Mouse (Mus musculus): ENCODE measurements around the gene Adipor2. TPM values are rescaled to one million over a fixed set of nuclear protein-coding genes. Genes with fewer than 3 reads are reported as not detected.

Gene Adipor2
- polyA plus RNA-seq, 1 experiment from 2014 or later: 50.0 TPM

DNA sequence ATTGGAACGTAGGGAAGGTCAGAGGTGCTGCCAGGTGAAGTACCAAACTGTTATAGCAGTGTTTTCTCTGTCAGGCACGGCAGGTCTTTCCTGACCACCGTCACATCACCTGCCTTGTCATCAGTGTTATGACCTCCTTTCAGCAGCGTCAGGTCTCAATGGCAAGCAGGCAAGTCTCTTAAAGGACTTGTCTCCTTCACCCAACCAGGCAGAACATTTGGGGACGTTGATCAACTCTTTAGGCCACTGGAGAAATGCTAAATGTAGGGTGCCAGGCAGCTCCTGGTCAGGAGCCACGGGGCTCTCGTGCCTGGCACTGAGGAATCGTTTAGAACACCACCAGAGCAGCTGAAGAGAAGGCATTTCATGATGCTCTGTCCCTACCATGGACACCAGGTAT lies 65.8 kb downstream of the Adipor2 start:
- ATAC-seq (no peak), DNase-seq (ENCODE audit: low read depth, low spot score) (no peak)
- no peaks in the 10 kb centered on the region for H3K27me3 ChIP-seq
- no peak for TF ChIP-seq CTCF (IDR thresholded peaks at IDR 0.05)
- in situ Hi-C loops (cut with MboI; ENCODE audit: low pct_unique_long_range_greater_than_20kb): loop anchor here (5.0 kb wide), 1 partner anchor 224 kb away; no protein-coding TSS in a partner anchor
- CTCF ChIA-PET: interaction anchor here (1.3 kb wide), 2 partner anchors 13 to 132 kb away, joined by 3 to 4 read pairs; no protein-coding TSS in a partner anchor
- POLR2A ChIA-PET: no interaction called here

DNA sequence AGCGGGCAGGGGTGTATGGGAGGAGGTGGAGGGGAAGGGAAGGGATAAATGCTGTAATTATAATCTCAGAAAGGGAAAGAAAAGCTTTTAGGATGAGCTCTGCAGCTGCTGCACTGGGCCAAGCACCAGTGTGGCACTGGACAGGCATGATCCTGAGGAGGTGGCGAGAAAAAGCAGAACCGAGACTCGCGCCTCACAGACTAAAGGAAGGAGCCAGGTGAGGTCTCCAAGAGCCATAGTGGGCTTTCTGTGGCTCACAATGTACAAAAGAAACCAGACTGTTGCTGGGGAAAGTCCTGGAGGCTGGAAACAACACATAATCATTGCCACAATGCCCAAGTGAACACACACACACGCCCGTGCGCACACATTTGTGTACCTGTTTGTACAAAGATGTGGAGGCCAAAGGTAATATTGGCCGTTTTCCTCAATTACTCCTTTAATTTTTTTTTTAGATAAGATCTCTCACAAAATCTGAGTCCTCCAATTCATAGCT lies 66.8 kb downstream of the Adipor2 start:
- no peak for DNase-seq (ENCODE audit: low read depth, low spot score)
- H3K27me3 ChIP-seq: no peaks in the 10 kb centered on the region
- TF ChIP-seq CTCF (IDR thresholded peaks at IDR 0.05): no peak
- in situ Hi-C loops (cut with MboI; ENCODE audit: low pct_unique_long_range_greater_than_20kb): loop anchor here (5.0 kb wide), 1 partner anchor 223 kb away; no protein-coding TSS in a partner anchor
- ATAC-seq: no peak
- POLR2A ChIA-PET: interaction anchor here (1.3 kb wide), 1 partner anchor 130 kb away, joined by 3 read pairs; no protein-coding TSS in a partner anchor
- CTCF ChIA-PET: interaction anchor here (0.9 to 1.3 kb wide), 2 partner anchors 14 to 80 kb away, joined by 3 to 4 read pairs; no protein-coding TSS in a partner anchor

- ChIA-PET CTCF (interaction anchor here (0.6 to 2.8 kb wide), 22 partner anchors 8 to 144 kb away, joined by 3 to 40 read pairs (median 3); partner anchors contain the start of gene Lrtm2), POLR2A (no interaction called here)
- DNase-seq (ENCODE audit: low read depth, low spot score) (peak; percentile 25), ATAC-seq (peak; percentile 23)
- in situ Hi-C loops (cut with MboI; ENCODE audit: low pct_unique_long_range_greater_than_20kb): loop anchor here (5.0 kb wide), 2 partner anchors 79 to 126 kb away; no protein-coding TSS in a partner anchor
- no peak for TF ChIP-seq CTCF (IDR thresholded peaks at IDR 0.05)
- no peaks in the 10 kb centered on the region for H3K27me3 ChIP-seq
Measured at GRCm38 (mm10) chr6:119348234-119348633, 69.3 kb downstream of the Adipor2 start.

- DNase-seq (ENCODE audit: low read depth, low spot score) (no peak), ATAC-seq (no peak)
- ChIA-PET POLR2A (no interaction called here), CTCF (interaction anchor here (0.6 to 2.8 kb wide), 21 partner anchors 8 to 144 kb away, joined by 3 to 40 read pairs (median 3); partner anchors contain the start of gene Lrtm2)
- no peaks in the 10 kb centered on the region for H3K27me3 ChIP-seq
- in situ Hi-C loops (cut with MboI; ENCODE audit: low pct_unique_long_range_greater_than_20kb): loop anchor here (5.0 kb wide), 2 partner anchors 79 to 126 kb away; no protein-coding TSS in a partner anchor
- no peak for TF ChIP-seq CTCF (IDR thresholded peaks at IDR 0.05)
Measured at GRCm38 (mm10) chr6:119347813-119348212, 69.7 kb downstream of the Adipor2 start.

- no peak for ATAC-seq
- no peak for DNase-seq (ENCODE audit: low read depth, low spot score)
- in situ Hi-C loops (cut with MboI; ENCODE audit: low pct_unique_long_range_greater_than_20kb): loop anchor here (5.0 kb wide), 2 partner anchors 81 to 124 kb away; no protein-coding TSS in a partner anchor
- ChIA-PET POLR2A (no interaction called here), CTCF (no interaction called here)
- H3K27me3 ChIP-seq: no peaks in the 10 kb centered on the region
- no peak for TF ChIP-seq CTCF (IDR thresholded peaks at IDR 0.05)
Measured at GRCm38 (mm10) chr6:119346257-119346656, 71.2 kb downstream of the Adipor2 start.

- POLR2A ChIA-PET: no interaction called here
- peak; percentile 33 for ATAC-seq
- H3K27me3 ChIP-seq: no peaks in the 10 kb centered on the region
- TF ChIP-seq CTCF (IDR thresholded peaks at IDR 0.05): no peak
- in situ Hi-C loops (cut with MboI; ENCODE audit: low pct_unique_long_range_greater_than_20kb): no loop called here
- no peak for DNase-seq (ENCODE audit: low read depth, low spot score)
- CTCF ChIA-PET: interaction anchor here (2.1 kb wide), 1 partner anchor 122 kb away, joined by 8 read pairs; no protein-coding TSS in a partner anchor
Measured at GRCm38 (mm10) chr6:119341409-119341808, 76.1 kb downstream of the Adipor2 start.

- in situ Hi-C loops (cut with MboI; ENCODE audit: low pct_unique_long_range_greater_than_20kb): no loop called here
- no peak for TF ChIP-seq CTCF (IDR thresholded peaks at IDR 0.05)
- ATAC-seq (no peak), DNase-seq (ENCODE audit: low read depth, low spot score) (no peak)
- no peaks in the 10 kb centered on the region for H3K27me3 ChIP-seq
- POLR2A ChIA-PET: no interaction called here
- CTCF ChIA-PET: no interaction called here
Measured at GRCm38 (mm10) chr6:119338121-119338912, 79.2 kb downstream of the Adipor2 start.

- POLR2A ChIA-PET: no interaction called here
- TF ChIP-seq CTCF (IDR thresholded peaks at IDR 0.05): no peak
Measured at GRCm38 (mm10) chr6:119337287-119337686, 80.2 kb downstream of the Adipor2 start.

GRCm38 (mm10) chr6:119336124-119336523 lies 81.4 kb downstream of the Adipor2 start:
- in situ Hi-C loops (cut with MboI; ENCODE audit: low pct_unique_long_range_greater_than_20kb): no loop called here
- POLR2A ChIA-PET: no interaction called here
- DNase-seq (ENCODE audit: low read depth, low spot score) (no peak), ATAC-seq (no peak)
- no peaks in the 10 kb centered on the region for H3K27me3 ChIP-seq
- no peak for TF ChIP-seq CTCF (IDR thresholded peaks at IDR 0.05)
- CTCF ChIA-PET: interaction anchor here (1.0 kb wide), 1 partner anchor 17 kb away, joined by 3 read pairs; no protein-coding TSS in a partner anchor

More at GRCm38 (mm10) chr6:119337287-119337686, 80.2 kb downstream of the Adipor2 start:
- in situ Hi-C loops (cut with MboI; ENCODE audit: low pct_unique_long_range_greater_than_20kb): no loop called here
- no peak for ATAC-seq
- CTCF ChIA-PET: interaction anchor here (1.0 kb wide), 1 partner anchor 112 kb away, joined by 3 read pairs; no protein-coding TSS in a partner anchor
- H3K27me3 ChIP-seq: no peaks in the 10 kb centered on the region
- no peak for DNase-seq (ENCODE audit: low read depth, low spot score)

DNA sequence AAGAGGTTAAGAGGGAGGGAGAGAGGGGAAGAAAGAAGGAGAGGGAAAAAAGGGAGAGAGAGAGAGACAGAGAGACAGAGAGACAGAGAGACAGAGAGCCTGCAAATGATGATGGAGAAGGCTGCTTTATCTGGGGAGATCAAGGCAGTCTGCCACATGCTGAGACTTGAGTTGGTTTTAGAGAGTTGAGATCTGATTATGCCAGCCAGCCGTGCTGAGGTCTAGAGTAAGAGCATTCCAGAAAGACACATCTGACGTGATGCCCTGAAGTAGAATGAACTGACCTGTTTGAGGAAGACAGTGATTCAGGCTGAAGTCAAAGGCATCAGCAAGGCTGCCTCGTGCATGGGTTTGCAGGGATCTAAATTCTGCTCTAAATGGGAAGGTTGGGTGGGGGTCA lies 83.7 kb downstream of the Adipor2 start:
- DNase-seq (ENCODE audit: low read depth, low spot score): no peak
- no peak for ATAC-seq
- POLR2A ChIA-PET: no interaction called here
- in situ Hi-C loops (cut with MboI; ENCODE audit: low pct_unique_long_range_greater_than_20kb): no loop called here
- CTCF ChIA-PET: no interaction called here
- H3K27me3 ChIP-seq: no peaks in the 10 kb centered on the region
- TF ChIP-seq CTCF (IDR thresholded peaks at IDR 0.05): no peak

- in situ Hi-C loops (cut with MboI; ENCODE audit: low pct_unique_long_range_greater_than_20kb): no loop called here
- peak; percentile 76 for DNase-seq (ENCODE audit: low read depth, low spot score)
- TF ChIP-seq CTCF (IDR thresholded peaks at IDR 0.05): no peak
- CTCF ChIA-PET: no interaction called here
- peak; percentile 61 for ATAC-seq
- POLR2A ChIA-PET: no interaction called here
- H3K27me3 ChIP-seq: no peaks in the 10 kb centered on the region
Measured at GRCm38 (mm10) chr6:119333202-119333601, 84.3 kb downstream of the Adipor2 start.
